Mouse (Mus musculus) ES-E14 (cell line): Measurements from ENCODE around the gene Wbp1l.

Experiments
- CHD2 ChIP-seq: IDR thresholded peaks from 2 replicates; pipeline ENCODE4 v1.6.1; 2014; ENCODE audit warnings: mild to moderate bottlenecking, low read depth, low read length, inconsistent platforms
- HCFC1 ChIP-seq: IDR thresholded peaks from 2 replicates; pipeline ENCODE4 v1.6.1; 2012; ENCODE audit warnings: low read length, inconsistent platforms, borderline replicate concordance; ENCODE audit not compliant: insufficient read depth

- TF ChIP-seq CHD2 (no peak), HCFC1 (no peak)
Measured at GRCm38 (mm10) chr19:46655626-46656025, 56.7 kb downstream of the Wbp1l start.
